Mouse (Mus musculus) CH12.LX (cell line): ENCODE data around the gene Lzts2.

Experiments
- CTCF ChIP-seq, 2 experiments: IDR thresholded peaks in 1 of 2; conservative IDR thresholded peaks in 1 of 2; 2 replicates each; pipeline ENCODE4 v1.5.1; 2011 to 2012; ENCODE audit warnings: low read depth in 2 of 2, low read length in 2 of 2, improper control_type of control experiment in 1 of 2, inconsistent platforms in 1 of 2, mild to moderate bottlenecking in 1 of 2, moderate library complexity in 1 of 2
- EP300 ChIP-seq: IDR thresholded peaks from 2 replicates; pipeline ENCODE4 v1.6.1; 2011; ENCODE audit warnings: low read length, improper control_type of control experiment
- POLR2A ChIP-seq: IDR thresholded peaks from 2 replicates; pipeline ENCODE4 v1.6.1; 2011; ENCODE audit warnings: low read depth, mild to moderate bottlenecking, improper control_type of control experiment, low read length
- SMC3 ChIP-seq: IDR thresholded peaks from 2 replicates; pipeline ENCODE4 v1.6.1; 2011; ENCODE audit warnings: low read depth, low read length, improper control_type of control experiment
- TBP ChIP-seq: conservative IDR thresholded peaks from 2 replicates; pipeline ENCODE4 v1.6.1; 2011; ENCODE audit warnings: low read depth, low read length, improper control_type of control experiment
- UBTF ChIP-seq: IDR thresholded peaks from 2 replicates; pipeline ENCODE4 v1.6.1; 2012; ENCODE audit warnings: low read depth, mild to moderate bottlenecking, inconsistent platforms, low read length, improper control_type of control experiment, moderate library complexity

- TF ChIP-seq TBP: no peak
- TF ChIP-seq POLR2A: no peak
- no peak for TF ChIP-seq SMC3
- no peak for TF ChIP-seq CTCF (conservative IDR thresholded peaks at IDR 0.05 in 1 of 2, IDR thresholded peaks at IDR 0.05 in 1 of 2; ENCODE audit: low read depth in 2 of 2, low read length in 2 of 2)
- no peak for TF ChIP-seq UBTF
- TF ChIP-seq EP300: no peak
Observed at GRCm38 (mm10) chr19:45040214-45040613, 26.0 kb downstream of the Lzts2 start.
